Mouse (Mus musculus): ENCODE data around the gene BC067074. TPM values are rescaled to one million over a fixed set of nuclear protein-coding genes. Genes with fewer than 3 reads are reported as not detected.
A peak's percentile ranks its signal among the peaks of the same experiment; 100 is the strongest.

BC067074 gene
- total and polyA plus RNA-seq, 3 experiments, result not detected

DNA sequence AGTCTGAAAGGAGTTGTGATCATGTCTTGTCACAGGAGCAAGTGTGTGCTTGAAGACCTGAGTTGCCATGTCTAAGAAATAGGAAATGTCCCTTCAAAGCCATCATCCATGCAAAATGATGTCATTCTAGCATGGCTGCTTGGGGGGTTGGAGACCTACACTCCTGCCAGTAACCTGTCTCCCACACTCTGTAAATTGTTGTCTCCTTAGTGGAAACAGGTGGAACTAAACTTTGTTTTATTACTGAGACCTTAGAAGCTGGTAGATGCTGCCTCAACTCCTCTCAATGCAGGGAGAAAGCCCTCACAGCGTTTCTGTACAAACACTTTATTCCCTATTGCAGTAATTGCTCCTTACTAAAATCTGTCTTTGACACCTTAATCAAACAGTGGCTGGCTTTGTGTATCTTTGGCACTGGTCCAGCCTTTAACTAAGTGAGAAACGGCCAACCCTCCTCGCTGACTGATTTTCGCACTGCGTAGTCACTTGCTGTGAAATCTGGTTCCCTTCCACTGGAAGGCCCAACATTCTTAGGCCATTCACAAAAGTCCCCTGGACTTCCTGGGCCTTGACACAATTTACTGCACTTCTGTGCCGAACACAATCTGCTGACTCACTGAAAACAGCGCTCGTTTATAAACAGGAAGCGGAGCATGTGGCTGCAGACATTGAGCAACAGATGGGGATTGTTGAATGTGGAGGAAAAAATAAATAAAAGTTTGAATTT is 125.0 kb downstream of the BC067074 start:
- Histone ChIP-seq H3K27ac (ENCODE audit: control insufficient read depth, low read depth, low read length) (no peak overlapping the region), H3K9me3 (replicated peaks; ENCODE audit: insufficient read depth, low read length) (no peaks in the 10 kb centered on the region), H3K79me2 (ENCODE audit: control insufficient read depth, insufficient read depth, low read length, poor library complexity) (no peaks in the 10 kb centered on the region), H3K4me1 (ENCODE audit: control insufficient read depth in 1 of 2, insufficient read depth in 2 of 2, low read length in 2 of 2) (no peaks in the 10 kb centered on the region), H3K4me3 (ENCODE audit: control insufficient read depth in 1 of 2, insufficient read depth in 1 of 2, low read depth in 2 of 2, low read length in 2 of 2) (no peak overlapping the region), H3K27me3 (ENCODE audit: control insufficient read depth in 1 of 2, insufficient read depth in 2 of 2, low read length in 2 of 2) (no peaks in the 10 kb centered on the region), H3K36me3 (ENCODE audit: control insufficient read depth in 1 of 2, insufficient read depth in 2 of 2, low read length in 2 of 2) (no peaks in the 10 kb centered on the region), H3K9ac (ENCODE audit: control insufficient read depth, low read depth, low read length, poor library complexity, severe bottlenecking) (no peak overlapping the region)
- no peak for TF ChIP-seq ZC3H11A (IDR thresholded peaks at IDR 0.05; ENCODE audit: low read depth, low read length)
- TF ChIP-seq EP300 (IDR thresholded peaks at IDR 0.05; ENCODE audit: low read depth in 1 of 2, low read length in 2 of 2), result no peak
- no peak for TF ChIP-seq MEF2A (IDR thresholded peaks at IDR 0.05; ENCODE audit: extremely low read depth, insufficient replicate concordance, low read depth, low read length, poor library complexity, severe bottlenecking)
- TF ChIP-seq ZKSCAN1 (IDR thresholded peaks at IDR 0.05; ENCODE audit: low read depth, low read length), result no peak
- TF ChIP-seq MAFK (IDR thresholded peaks at IDR 0.05; ENCODE audit: borderline replicate concordance, low read depth, low read length), result no peak
- TF ChIP-seq NRF1 (IDR thresholded peaks at IDR 0.05; ENCODE audit: insufficient read depth, low read depth, low read length, poor library complexity, severe bottlenecking), result no peak
- no peak for TF ChIP-seq RAD21 (IDR thresholded peaks at IDR 0.05; ENCODE audit: low read depth, low read length)
- no peak for TF ChIP-seq ZMIZ1 (IDR thresholded peaks at IDR 0.05; ENCODE audit: low read depth, low read length)
- TF ChIP-seq NELFE (IDR thresholded peaks at IDR 0.05; ENCODE audit: low read depth, low read length), result no peak
- no peak for TF ChIP-seq POLR2AphosphoS2 (IDR thresholded peaks at IDR 0.05; ENCODE audit: low read length)
- no peak for TF ChIP-seq ZNF384 (IDR thresholded peaks at IDR 0.05; ENCODE audit: low read depth, low read length)
- no peak for TF ChIP-seq UBTF (IDR thresholded peaks at IDR 0.05; ENCODE audit: borderline replicate concordance, insufficient read depth, low read depth, low read length)
- TF ChIP-seq SIN3A (IDR thresholded peaks at IDR 0.05; ENCODE audit: low read length), result no peak
- TF ChIP-seq TAL1 (IDR thresholded peaks at IDR 0.05; ENCODE audit: low read length), result no peak
- TF ChIP-seq MAZ (IDR thresholded peaks at IDR 0.05; ENCODE audit: low read depth, low read length), result no peak
- TF ChIP-seq MAX (IDR thresholded peaks at IDR 0.05; ENCODE audit: low read length), result no peak
- TF ChIP-seq USF1 (IDR thresholded peaks at IDR 0.05; ENCODE audit: low read depth, low read length), result no peak
- TF ChIP-seq ETS1 (IDR thresholded peaks at IDR 0.05; ENCODE audit: low read depth, low read length), result no peak
- peak; percentile 13 for DNase-seq (ENCODE audit: low read depth, low spot score)

DNA sequence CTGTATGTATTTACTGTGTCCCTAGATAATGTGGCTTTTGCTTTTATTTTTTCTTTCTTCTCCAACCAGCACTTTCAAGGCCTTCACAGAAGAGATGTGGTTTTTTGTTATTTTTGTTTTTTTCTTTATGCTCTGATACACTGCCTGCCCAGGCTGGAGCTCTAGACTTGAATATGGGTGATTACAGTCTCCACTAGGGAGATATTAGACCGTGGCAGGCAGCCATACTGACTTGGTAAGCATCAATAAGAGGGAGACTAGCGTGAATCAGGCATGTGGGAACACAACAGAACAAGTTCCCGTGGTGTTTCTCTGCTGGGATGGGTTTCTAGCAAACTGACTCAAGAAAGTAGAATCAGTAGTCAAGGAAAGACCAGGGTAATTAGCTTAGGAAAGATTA is 125.7 kb downstream of the BC067074 start:
- no peaks in the 10 kb centered on the region for H3K4me1 ChIP-seq (ENCODE audit: control insufficient read depth in 1 of 2, insufficient read depth in 2 of 2, low read length in 2 of 2)
- no peak overlapping the region for H3K27ac ChIP-seq (ENCODE audit: control insufficient read depth, low read depth, low read length)
- H3K27me3 ChIP-seq (ENCODE audit: control insufficient read depth in 1 of 2, insufficient read depth in 2 of 2, low read length in 2 of 2), result no peaks in the 10 kb centered on the region
- H3K36me3 ChIP-seq (ENCODE audit: control insufficient read depth in 1 of 2, insufficient read depth in 2 of 2, low read length in 2 of 2), result no peaks in the 10 kb centered on the region
- TF ChIP-seq POLR2A (IDR thresholded peaks at IDR 0.05; ENCODE audit: control insufficient read depth in 1 of 2, insufficient read depth in 1 of 2, low read depth in 1 of 2, low read length in 2 of 2, poor library complexity in 1 of 2) (no peak), SMC3 (IDR thresholded peaks at IDR 0.05; ENCODE audit: low read depth, low read length) (no peak)
- H3K9ac ChIP-seq (ENCODE audit: control insufficient read depth, low read depth, low read length, poor library complexity, severe bottlenecking), result no peak overlapping the region
- no peaks in the 10 kb centered on the region for H3K9me3 ChIP-seq (replicated peaks; ENCODE audit: insufficient read depth, low read length)
- no peak overlapping the region for H3K4me3 ChIP-seq (ENCODE audit: control insufficient read depth in 1 of 2, insufficient read depth in 1 of 2, low read depth in 2 of 2, low read length in 2 of 2)
- no peak for DNase-seq (ENCODE audit: low read depth, low spot score)
- no peaks in the 10 kb centered on the region for H3K79me2 ChIP-seq (ENCODE audit: control insufficient read depth, insufficient read depth, low read length, poor library complexity)
